Mouse (Mus musculus) E14TG2a.4 (cell line): Measurements from ENCODE around the gene Vps39.
A peak's percentile ranks its signal among the peaks of the same experiment; 100 is the strongest.

Source experiments
- H3K27me3 ChIP-seq: 2 replicates; pipeline ENCODE4 v1.6.1; 2014; ENCODE audit warnings: low read length, control low read depth; ENCODE audit not compliant: insufficient read depth
- H3K36me3 ChIP-seq: 2 replicates; pipeline ENCODE4 v1.6.1; 2014; ENCODE audit warnings: low read length, control low read depth; ENCODE audit not compliant: insufficient read depth
- H3K4me1 ChIP-seq: replicated peaks from 2 replicates; pipeline ENCODE4 v1.6.1; 2014; ENCODE audit warnings: low read depth, low read length, control low read depth
- H3K4me3 ChIP-seq: replicated peaks from 2 replicates; pipeline ENCODE4 v1.5.1; 2014; ENCODE audit warnings: mild to moderate bottlenecking, low read length
- H3K9me3 ChIP-seq: 2 replicates; pipeline ENCODE4 v1.6.1; 2014; ENCODE audit warnings: low read length, control low read depth
- CTCF ChIP-seq: conservative IDR thresholded peaks from 2 replicates; pipeline ENCODE4 v1.5.1; 2014; ENCODE audit warnings: low read length
- NANOG ChIP-seq: IDR thresholded peaks from 2 replicates; pipeline ENCODE4 v1.6.1; 2014; ENCODE audit warnings: borderline replicate concordance, low read length, mixed read lengths
- POU5F1 ChIP-seq: IDR thresholded peaks from 2 replicates; pipeline ENCODE4 v1.6.1; 2014; ENCODE audit warnings: low read length, borderline replicate concordance

The Vps39 gene

DNA sequence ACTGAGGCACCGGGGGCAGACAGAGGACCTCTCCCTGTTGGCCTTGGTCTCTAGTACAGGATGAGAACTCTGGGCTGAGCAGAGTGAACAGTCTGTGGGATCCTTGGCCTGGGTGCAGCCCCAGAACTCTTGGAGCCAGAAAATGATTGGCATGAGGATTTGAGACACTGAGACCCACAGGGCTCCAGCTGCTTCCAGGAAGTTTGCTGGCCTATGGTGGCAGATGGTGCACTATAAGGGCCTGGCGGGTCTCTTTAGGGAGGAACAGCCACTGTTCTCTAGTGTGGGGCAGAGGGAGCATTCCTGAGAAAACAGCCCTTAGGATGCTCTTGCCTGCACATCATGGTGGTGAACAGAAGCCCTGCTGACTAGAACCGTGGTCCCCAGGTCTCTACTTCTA lies 64.5 kb downstream of the Vps39 start:
- Histone ChIP-seq H3K36me3 (no peaks in the 10 kb centered on the region), H3K9me3 (no peaks in the 10 kb centered on the region), H3K4me3 (no peak overlapping the region), H3K27me3 (peaks cover 11% of the 10 kb centered on the region), H3K4me1 (0 out of 2 replicates have a peak, but pooled peaks cover 3% of the 10 kb centered on the region)
- TF ChIP-seq POU5F1: no peak
- no peak for TF ChIP-seq CTCF
- TF ChIP-seq NANOG: no peak

DNA sequence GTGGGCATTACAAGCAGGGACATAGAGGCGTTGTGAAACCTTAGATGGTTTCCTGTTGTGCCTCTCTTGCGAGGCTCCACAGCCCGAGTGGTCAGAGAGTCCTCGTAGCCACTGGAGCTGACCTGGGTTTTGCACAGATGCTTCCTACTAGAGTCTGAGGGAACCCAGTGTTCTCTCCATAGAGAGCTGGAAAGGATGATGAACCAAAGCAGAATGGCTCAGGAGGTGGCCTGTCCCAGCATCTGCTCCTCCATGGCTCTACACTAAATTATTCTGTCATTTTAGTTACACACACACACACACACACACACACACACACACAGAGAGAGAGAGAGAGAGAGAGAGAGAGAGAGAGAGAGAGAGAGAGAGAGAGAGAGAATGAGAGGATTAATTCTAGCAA lies 67.3 kb downstream of the Vps39 start:
- H3K36me3 ChIP-seq: no peaks in the 10 kb centered on the region
- H3K27me3 ChIP-seq: peaks cover 11% of the 10 kb centered on the region
- H3K4me1 ChIP-seq: no peaks in the 10 kb centered on the region
- no peak overlapping the region for H3K4me3 ChIP-seq
- no peaks in the 10 kb centered on the region for H3K9me3 ChIP-seq
- TF ChIP-seq POU5F1 (no peak), NANOG (no peak)

DNA sequence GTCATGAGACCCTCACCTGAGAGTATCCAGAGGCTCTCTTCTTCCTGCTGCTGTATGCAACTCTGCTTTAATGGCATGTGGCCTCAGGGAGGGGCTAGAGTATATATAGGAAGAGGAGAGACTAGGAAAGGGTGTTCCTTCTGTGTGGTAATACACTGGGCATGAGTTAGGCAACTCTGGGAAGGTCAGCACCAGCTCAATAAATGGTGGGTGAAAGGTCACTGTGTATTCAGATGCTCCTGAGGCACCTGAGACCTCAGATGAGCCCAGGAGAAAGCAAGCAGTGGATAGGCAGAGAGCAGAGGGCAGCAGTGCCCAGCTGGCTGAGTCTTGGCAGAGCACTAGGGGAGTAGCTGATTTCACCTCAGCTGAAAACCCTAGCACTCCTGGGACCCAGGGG lies 68.2 kb downstream of the Vps39 start:
- no peaks in the 10 kb centered on the region for H3K36me3 ChIP-seq
- no peaks in the 10 kb centered on the region for H3K4me1 ChIP-seq
- peaks cover 11% of the 10 kb centered on the region for H3K27me3 ChIP-seq
- H3K9me3 ChIP-seq: no peaks in the 10 kb centered on the region
- TF ChIP-seq POU5F1 (no peak), NANOG (no peak), CTCF (no peak)
- H3K4me3 ChIP-seq: no peak overlapping the region

DNA sequence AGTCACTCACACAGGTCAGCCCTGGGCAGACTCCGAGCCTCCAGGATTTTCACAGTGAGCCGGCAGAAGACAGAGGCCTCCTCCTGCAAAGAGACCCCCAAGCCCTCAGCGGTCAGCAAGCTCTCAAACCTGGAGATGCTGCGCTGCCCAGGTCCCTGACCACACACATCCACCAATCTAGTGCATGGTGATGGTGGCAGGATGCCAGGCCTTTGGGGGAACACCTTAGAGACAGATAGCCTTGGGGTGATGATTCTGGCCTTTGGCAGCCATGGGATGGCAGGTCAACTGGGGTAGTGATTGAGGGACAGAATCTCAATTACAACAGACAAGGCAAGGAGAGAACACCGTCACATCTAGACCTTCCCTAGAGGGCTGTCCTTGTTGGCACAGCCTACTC lies 68.8 kb downstream of the Vps39 start:
- no peaks in the 10 kb centered on the region for H3K9me3 ChIP-seq
- peaks cover 12% of the 10 kb centered on the region for H3K27me3 ChIP-seq
- no peaks in the 10 kb centered on the region for H3K36me3 ChIP-seq
- H3K4me3 ChIP-seq: no peak overlapping the region
- H3K4me1 ChIP-seq: no peaks in the 10 kb centered on the region
- TF ChIP-seq NANOG (no peak), CTCF (no peak)

DNA sequence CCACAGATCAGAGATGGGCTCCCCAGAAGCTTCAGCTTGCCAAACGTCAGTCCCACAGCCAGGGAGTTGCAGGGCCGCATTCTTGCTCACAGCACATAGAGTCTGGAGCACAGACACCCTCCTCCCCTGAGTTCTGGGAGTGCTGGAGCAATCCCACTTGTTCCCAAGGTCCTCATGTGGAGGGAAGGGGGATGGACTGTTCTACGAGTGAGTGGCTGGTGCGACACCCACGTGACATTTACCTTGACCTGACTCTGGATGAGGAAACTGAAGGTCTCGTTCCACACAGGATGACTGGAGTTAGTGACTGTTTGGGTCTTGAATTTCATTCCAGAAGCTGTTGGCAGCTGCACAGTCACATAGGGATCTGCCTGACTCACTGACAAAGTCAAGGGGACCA lies 69.4 kb downstream of the Vps39 start:
- H3K36me3 ChIP-seq: no peaks in the 10 kb centered on the region
- no peak overlapping the region for H3K4me3 ChIP-seq
- no peaks in the 10 kb centered on the region for H3K9me3 ChIP-seq
- H3K27me3 ChIP-seq: peaks cover 15% of the 10 kb centered on the region
- TF ChIP-seq CTCF: no peak
- no peak for TF ChIP-seq NANOG
- TF ChIP-seq POU5F1: no peak
- H3K4me1 ChIP-seq: no peaks in the 10 kb centered on the region

DNA sequence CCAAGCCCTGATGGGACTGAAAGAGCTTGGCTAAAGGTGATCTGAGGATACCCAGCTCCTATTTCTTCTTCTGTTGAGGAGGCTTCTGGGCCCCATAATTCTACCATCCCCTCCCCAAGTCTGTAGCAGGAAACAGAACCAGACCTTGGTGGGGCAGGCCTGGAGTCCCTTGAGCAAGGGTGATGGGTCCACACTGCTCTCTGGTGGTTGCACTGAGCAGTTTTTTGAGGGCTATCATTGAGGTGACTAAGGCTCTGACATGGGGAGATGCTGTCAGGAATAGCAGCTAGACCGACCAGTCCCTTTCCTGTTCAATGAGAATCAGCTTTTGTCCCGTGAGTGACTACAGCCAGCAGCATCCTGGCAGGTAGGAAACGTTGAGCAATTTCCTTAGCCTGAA lies 71.7 kb downstream of the Vps39 start:
- H3K4me3 ChIP-seq: no peak overlapping the region
- no peaks in the 10 kb centered on the region for H3K9me3 ChIP-seq
- H3K4me1 ChIP-seq: peaks cover 7% of the 10 kb centered on the region; the same call in 1 of the 2 replicates
- TF ChIP-seq NANOG: no peak
- TF ChIP-seq CTCF: 0 out of 2 replicates have a peak, but pooled peaks have one; percentile 21
- no peaks in the 10 kb centered on the region for H3K36me3 ChIP-seq
- peaks cover 12% of the 10 kb centered on the region for H3K27me3 ChIP-seq

DNA sequence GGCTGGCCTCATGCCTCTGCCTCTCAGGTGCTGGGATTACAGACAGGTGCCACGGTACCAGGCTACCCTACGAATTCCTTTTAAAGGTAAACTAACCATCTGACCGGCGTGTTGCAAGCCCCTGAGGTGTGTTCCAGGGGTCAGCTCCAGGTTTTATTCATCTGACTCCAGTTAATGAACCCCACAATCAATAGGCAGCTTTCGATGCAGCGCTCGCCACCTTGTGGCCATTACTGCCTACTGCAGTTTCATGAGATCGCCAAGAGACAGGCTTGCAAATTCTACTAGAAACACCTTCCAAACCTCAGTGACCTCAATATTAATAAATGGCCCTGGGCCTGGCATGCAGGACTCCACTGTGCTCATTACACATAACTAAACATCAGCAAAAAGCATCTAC lies 73.0 kb downstream of the Vps39 start:
- H3K4me1 ChIP-seq: peaks cover 7% of the 10 kb centered on the region; the same call in 1 of the 2 replicates
- peaks cover 15% of the 10 kb centered on the region for H3K27me3 ChIP-seq
- H3K36me3 ChIP-seq: no peaks in the 10 kb centered on the region
- H3K4me3 ChIP-seq: no peak overlapping the region
- TF ChIP-seq POU5F1 (no peak), NANOG (no peak), CTCF (peak; percentile 86)
- no peaks in the 10 kb centered on the region for H3K9me3 ChIP-seq

DNA sequence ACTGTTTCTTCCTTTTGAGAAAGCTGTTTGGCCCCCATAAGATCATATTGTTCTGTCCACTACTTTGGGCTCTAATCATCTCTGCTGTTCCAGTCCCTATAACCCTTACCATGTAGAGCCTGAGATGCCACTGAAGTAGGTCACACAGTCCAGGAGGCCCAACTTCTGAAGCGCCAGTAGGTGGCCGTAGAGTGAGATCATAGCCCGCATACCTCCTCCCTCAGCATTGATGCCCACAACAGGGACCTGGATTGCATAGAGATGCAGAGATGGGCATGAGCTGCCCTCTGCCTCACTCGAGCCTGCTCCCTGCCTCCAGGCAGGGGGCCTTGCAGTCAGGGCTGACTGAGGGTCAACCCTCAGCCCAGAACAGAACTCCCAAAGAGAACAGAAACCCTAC lies 76.0 kb downstream of the Vps39 start:
- Histone ChIP-seq H3K27me3 (peaks cover 17% of the 10 kb centered on the region), H3K4me3 (no peak overlapping the region), H3K9me3 (no peaks in the 10 kb centered on the region), H3K4me1 (peaks cover 7% of the 10 kb centered on the region; the same call in 1 of the 2 replicates), H3K36me3 (no peaks in the 10 kb centered on the region)
- TF ChIP-seq CTCF (no peak), NANOG (no peak), POU5F1 (no peak)

DNA sequence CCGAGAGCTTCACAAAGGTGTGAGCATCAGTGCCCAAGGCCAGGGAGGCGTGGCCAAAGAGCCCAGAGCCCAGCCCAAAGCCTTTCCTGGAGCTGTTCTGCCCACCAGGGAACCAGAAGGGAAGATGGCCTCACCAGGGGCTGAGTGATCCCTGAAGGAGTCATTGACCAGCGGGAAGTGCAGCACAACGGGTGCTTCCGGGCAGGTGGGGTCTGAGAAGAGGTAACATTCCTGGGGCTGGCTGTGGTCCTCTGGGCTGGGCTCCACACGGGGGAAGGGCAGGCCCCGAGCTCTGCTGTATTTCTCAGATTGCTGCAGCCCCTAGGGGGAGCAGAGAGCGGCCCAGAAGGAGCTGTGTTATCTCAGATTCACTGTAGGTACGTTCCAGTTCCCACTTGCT lies 84.3 kb downstream of the Vps39 start:
- H3K36me3 ChIP-seq: no peaks in the 10 kb centered on the region
- peak; percentile 81 for TF ChIP-seq NANOG
- peak; percentile 16; the same call in 1 of the 2 replicates for TF ChIP-seq CTCF
- TF ChIP-seq POU5F1: no peak
- H3K4me3 ChIP-seq: peak overlapping the region; percentile 57
- H3K4me1 ChIP-seq: peaks cover 20% of the 10 kb centered on the region
- H3K9me3 ChIP-seq: no peaks in the 10 kb centered on the region
- H3K27me3 ChIP-seq: peaks cover 30% of the 10 kb centered on the region
